Mouse (Mus musculus): ENCODE measurements at regions not wholly inside any gene's neighbourhood (a gene's known extent, or its start where the extent isn't known, plus 50 kb on each side); places are given as distances from the start of the nearest gene placed in this dataset.

DNA sequence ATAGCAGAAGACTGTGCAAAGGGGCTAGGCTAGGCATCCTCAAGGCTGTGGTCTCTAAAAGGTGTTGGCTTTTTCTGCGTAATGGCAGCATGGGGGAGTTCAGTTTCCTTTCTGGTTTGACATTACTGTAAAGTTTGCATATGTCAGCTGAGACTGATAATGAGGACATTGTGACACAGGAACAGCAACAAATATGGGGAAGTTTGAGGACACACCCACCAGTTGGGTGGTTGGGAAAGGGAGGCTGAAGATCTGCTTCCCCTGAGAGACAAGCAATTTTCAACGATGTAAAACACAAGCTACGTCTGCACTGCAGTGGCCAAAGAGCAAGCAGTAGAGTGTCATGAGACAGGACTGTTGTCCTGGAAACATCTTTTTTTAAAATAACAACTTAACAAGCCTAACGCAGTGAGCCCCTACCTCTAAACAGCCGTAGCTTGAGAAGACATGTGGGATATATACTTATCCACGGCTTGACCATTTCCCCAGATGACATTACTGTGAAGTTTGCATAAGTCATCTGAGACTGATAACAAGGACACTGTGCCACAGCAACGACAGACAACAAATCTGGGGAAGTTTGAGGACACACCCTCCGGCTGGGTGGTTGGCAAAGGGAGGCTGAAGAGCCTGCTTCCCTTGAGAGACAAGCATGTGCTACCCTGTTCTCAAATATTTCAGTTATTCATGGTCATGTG is 173.8 kb downstream of the Plk2 start:
- TF ChIP-seq POLR2A (IDR thresholded peaks at IDR 0.05; ENCODE audit: borderline replicate concordance, insufficient read depth, low read length) (no peak), CTCF (IDR thresholded peaks at IDR 0.05; ENCODE audit: borderline replicate concordance, insufficient read depth, low read depth, low read length) (no peak)
